Mouse (Mus musculus) liver, adult 2 months (tissue): ENCODE data around the gene Mettl16.

Source experiments
- CTCF ChIP-seq: fragments of 200-500 bp; IDR thresholded peaks from 2 replicates; pipeline ENCODE4 v1.5.1; 2011; ENCODE audit warnings: low read depth, low read length, control low read depth
- POLR2A ChIP-seq: fragments of 200-500 bp; IDR thresholded peaks from 2 replicates; pipeline ENCODE4 v1.6.1; 2011; ENCODE audit warnings: low read length, control low read depth; ENCODE audit not compliant: insufficient read depth; ENCODE audit errors: extremely low read depth

DNA sequence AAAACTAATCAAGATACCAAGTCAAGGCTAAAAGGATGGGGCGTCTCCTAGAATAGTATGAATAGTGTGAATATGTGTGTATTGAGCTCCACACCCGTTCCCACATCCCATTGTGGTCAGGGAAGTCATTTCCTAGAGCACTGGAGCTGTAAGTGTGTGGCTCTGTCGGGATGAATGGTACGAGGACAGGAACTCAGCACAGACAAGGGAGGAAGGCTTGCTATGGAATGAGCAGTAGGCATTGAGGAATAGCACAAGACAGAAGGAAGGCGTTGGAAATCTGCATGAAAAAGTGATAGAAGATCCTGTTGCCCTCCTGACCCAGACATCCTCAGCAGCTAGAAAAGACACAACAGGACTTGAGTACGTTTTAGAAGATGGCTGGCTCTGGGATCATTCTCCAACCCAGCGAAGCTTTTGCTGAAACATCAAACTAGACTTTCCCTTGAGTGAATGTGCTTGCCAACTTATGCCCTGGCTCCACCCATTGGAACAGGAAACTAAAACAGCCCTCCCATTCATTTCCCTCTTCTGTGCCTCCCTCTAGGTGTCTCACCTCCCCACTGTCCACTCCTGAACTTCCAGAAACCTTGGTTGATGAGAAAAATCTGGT is 57.3 kb downstream of the Mettl16 start:
- TF ChIP-seq CTCF: no peak
- TF ChIP-seq POLR2A: no peak
